Mouse (Mus musculus): ENCODE measurements around the gene Cacnb4.

GRCm38 (mm10) chr2:52516534-52516933 is 160.1 kb downstream of the Cacnb4 start:
- TF ChIP-seq POLR2A (IDR thresholded peaks at IDR 0.05; ENCODE audit: insufficient read length, low read depth) (no peak), E2F4 (IDR thresholded peaks at IDR 0.05; ENCODE audit: insufficient read depth) (no peak), MYOG (IDR thresholded peaks at IDR 0.05; ENCODE audit: control insufficient read depth in 1 of 3, insufficient read depth in 1 of 3, insufficient read length in 2 of 3, low read depth in 2 of 3) (no peak), MAX (IDR thresholded peaks at IDR 0.05; ENCODE audit: low read depth) (no peak), SRF (IDR thresholded peaks at IDR 0.05; ENCODE audit: control insufficient read depth, insufficient read length, low read depth) (no peak), USF1 (IDR thresholded peaks at IDR 0.05; ENCODE audit: low read depth) (no peak), TCF12 (IDR thresholded peaks at IDR 0.05; ENCODE audit: insufficient read depth, poor library complexity, severe bottlenecking) (no peak), CEBPB (IDR thresholded peaks at IDR 0.05; ENCODE audit: insufficient read depth, poor library complexity, severe bottlenecking) (no peak), MYOD1 (IDR thresholded peaks at IDR 0.05; ENCODE audit: control insufficient read depth in 1 of 3, insufficient read length in 2 of 3, low read depth in 2 of 3) (no peak), POLR2AphosphoS2 (IDR thresholded peaks at IDR 0.05; ENCODE audit: insufficient read length, low read depth) (no peak), REST (IDR thresholded peaks at IDR 0.05; ENCODE audit: insufficient read depth, insufficient read length) (no peak), TCF3 (IDR thresholded peaks at IDR 0.05; ENCODE audit: insufficient read length, low read depth) (no peak)

Data from myocyte (in vitro differentiated cells).